ENCODE assay signal across 14 mouse cellular contexts in the genomic region with DNA sequence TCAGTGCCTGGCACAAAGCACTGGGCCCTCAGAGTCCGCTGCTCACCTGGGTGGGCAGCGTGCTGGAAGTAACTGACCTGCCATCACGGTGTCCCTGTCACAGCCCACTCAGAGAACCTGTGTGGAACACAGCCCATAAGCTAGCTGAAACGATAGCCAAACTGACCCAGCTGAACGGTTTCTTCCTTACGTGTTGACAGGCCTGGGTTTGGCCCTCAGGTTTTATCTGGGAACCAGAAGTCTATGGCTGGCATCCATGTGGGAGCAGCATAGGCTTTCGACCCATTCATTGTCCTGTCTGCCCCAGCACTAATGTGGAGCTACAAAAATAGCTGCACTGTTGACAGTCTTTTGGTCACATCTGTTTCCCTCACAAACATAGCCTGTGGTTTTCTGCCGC. TPM values are rescaled to one million over a fixed set of nuclear protein-coding genes. Genes with fewer than 3 reads are reported as not detected.
A peak's percentile ranks its signal among the peaks of the same experiment; 100 is the strongest.
DNase-seq lines count a peak whose midpoint lies in the region; ATAC-seq and TF ChIP-seq lines count a peak whose summit lies in the region.
"Had no signal": no experiment of that assay in that cellular context is flagged by ENCODE, and none has a peak within 500 bp of the region (broad histone marks: within the 10 kb centered on the region; RNA-seq: fewer than 3 reads in every experiment).

No protein-coding gene starts in this region.

- H3K4me2 ChIP-seq in hindbrain, embryonic 13.5 days: peak overlapping the region; percentile 29; the same call in 1 of the 2 replicates
- H3K4me2 ChIP-seq in hindbrain, postnatal 0 days (ENCODE audit: low read depth, low read length): no peak overlapping the region
- H3K4me2 ChIP-seq in heart, embryonic 15.5 days: peak overlapping the region; percentile 91
- no peak overlapping the region for H3K4me2 ChIP-seq in liver, postnatal 0 days (ENCODE audit: low read depth, low read length)

- TF ChIP-seq EP300 in liver, postnatal 0 days (IDR thresholded peaks at IDR 0.05; ENCODE audit: low read depth): no peak

- H3K27me3 ChIP-seq in hindbrain, embryonic 13.5 days: no peaks in the 10 kb centered on the region
- no peaks in the 10 kb centered on the region for H3K27me3 ChIP-seq in hindbrain, postnatal 0 days (ENCODE audit: insufficient read depth, low read length)
- H3K27me3 ChIP-seq in heart, embryonic 15.5 days: no peaks in the 10 kb centered on the region
- H3K27me3 ChIP-seq in liver, postnatal 0 days (ENCODE audit: insufficient read depth, low read length): no peaks in the 10 kb centered on the region
- H3K27me3 ChIP-seq: hindbrain, embryonic 15.5 days had no signal

- peak overlapping the region; percentile 76; the same call in 1 of the 2 replicates for H3K27ac ChIP-seq in hindbrain, embryonic 13.5 days
- no peak overlapping the region for H3K27ac ChIP-seq in hindbrain, postnatal 0 days
- peak overlapping the region; percentile 93 for H3K27ac ChIP-seq in heart, embryonic 15.5 days
- H3K27ac ChIP-seq in liver, postnatal 0 days (ENCODE audit: low read depth): peak overlapping the region; percentile 39; the same call in 1 of the 2 replicates
- H3K27ac ChIP-seq: hindbrain, embryonic 15.5 days; kidney, postnatal 0 days had no signal

- H3K4me3 ChIP-seq in hindbrain, embryonic 13.5 days: no peak overlapping the region
- H3K4me3 ChIP-seq in hindbrain, postnatal 0 days (ENCODE audit: low read length): no peak overlapping the region
- peak overlapping the region; percentile 12 for H3K4me3 ChIP-seq in heart, embryonic 15.5 days
- H3K4me3 ChIP-seq in liver, postnatal 0 days (ENCODE audit: low read depth, low read length): no peak overlapping the region
- no peak overlapping the region for H3K4me3 ChIP-seq in lung, adult 2 months (replicated peaks; ENCODE audit: extremely low read depth, low read depth, low read length)
- H3K4me3 ChIP-seq: hindbrain, embryonic 15.5 days had no signal

- peak overlapping the region; percentile 59; the same call in 1 of the 2 replicates for H3K9ac ChIP-seq in hindbrain, embryonic 13.5 days
- no peak overlapping the region for H3K9ac ChIP-seq in hindbrain, postnatal 0 days (replicated peaks; ENCODE audit: low read length)
- peak overlapping the region; percentile 41; the same call in 1 of the 2 replicates for H3K9ac ChIP-seq in heart, embryonic 15.5 days
- H3K9ac ChIP-seq in liver, postnatal 0 days (replicated peaks): no peak overlapping the region
- H3K9ac ChIP-seq: hindbrain, embryonic 15.5 days had no signal

- peaks cover 7% of the 10 kb centered on the region; the same call in 1 of the 2 replicates for H3K36me3 ChIP-seq in hindbrain, embryonic 13.5 days
- H3K36me3 ChIP-seq in hindbrain, postnatal 0 days (ENCODE audit: insufficient read depth, low read length): no peaks in the 10 kb centered on the region
- H3K36me3 ChIP-seq in heart, embryonic 15.5 days: 0 out of 2 replicates have a peak, but pooled peaks cover 6% of the 10 kb centered on the region
- peaks cover 12% of the 10 kb centered on the region for H3K36me3 ChIP-seq in liver, postnatal 0 days (replicated peaks; ENCODE audit: insufficient read depth, low read length)
- H3K36me3 ChIP-seq: hindbrain, embryonic 15.5 days had no signal

- no peaks in the 10 kb centered on the region for H3K9me3 ChIP-seq in hindbrain, embryonic 13.5 days
- H3K9me3 ChIP-seq in hindbrain, postnatal 0 days (ENCODE audit: low read length): no peaks in the 10 kb centered on the region
- H3K9me3 ChIP-seq in heart, embryonic 15.5 days (replicated peaks): no peaks in the 10 kb centered on the region
- no peaks in the 10 kb centered on the region for H3K9me3 ChIP-seq in liver, postnatal 0 days (ENCODE audit: low read length)
- H3K9me3 ChIP-seq: hindbrain, embryonic 15.5 days had no signal

- no peak for ATAC-seq in hindbrain, embryonic 13.5 days (ENCODE audit: low FRiP score)
- ATAC-seq in hindbrain, postnatal 0 days: no peak
- peak; percentile 43; the same call in 1 of the 2 replicates for ATAC-seq in common myeloid progenitor, adult 5-6 weeks (replicated peaks; ENCODE audit: low read depth, poor library complexity, severe bottlenecking)
- peak; percentile 30; the same call in 1 of the 2 replicates for ATAC-seq in heart, embryonic 15.5 days (replicated peaks; ENCODE audit: insufficient number of reproducible peaks, insufficient read depth, low FRiP score, low read depth)
- ATAC-seq in liver, postnatal 0 days: no peak

- no peak for TF ChIP-seq CTCF in hindbrain, postnatal 0 days (IDR thresholded peaks at IDR 0.05; ENCODE audit: low read depth)
- TF ChIP-seq CTCF in liver, postnatal 0 days (IDR thresholded peaks at IDR 0.05; ENCODE audit: low read depth): no peak
- TF ChIP-seq CTCF in lung, adult 2 months (IDR thresholded peaks at IDR 0.05; ENCODE audit: insufficient read depth, low read length): no peak

- H3K4me1 ChIP-seq in hindbrain, embryonic 13.5 days (replicated peaks): peaks cover 56% of the 10 kb centered on the region
- H3K4me1 ChIP-seq in hindbrain, postnatal 0 days (ENCODE audit: insufficient read depth, low read length): peaks cover 17% of the 10 kb centered on the region
- H3K4me1 ChIP-seq in heart, embryonic 15.5 days (replicated peaks): peaks cover 63% of the 10 kb centered on the region
- H3K4me1 ChIP-seq in liver, postnatal 0 days (ENCODE audit: insufficient read depth): peaks cover 28% of the 10 kb centered on the region
- H3K4me1 ChIP-seq in lung, adult 2 months (ENCODE audit: control insufficient read depth, insufficient read depth, low read length): peaks cover 26% of the 10 kb centered on the region

- DNase-seq in hindbrain, postnatal 0 days (ENCODE audit: low spot score): no peak
- no peak for DNase-seq in liver, postnatal 0 days
- DNase-seq in thymus, postnatal 0 days (ENCODE audit: low spot score): no peak
- DNase-seq in lung, adult 2 months: no peak
- DNase-seq in spleen, postnatal 36 days (ENCODE audit: low spot score in 2 of 2): no peak
- DNase-seq: retina, postnatal 1 day; thymus, postnatal 4 days had no signal

- WGBS in hindbrain, embryonic 13.5 days: 72% methylated on average over 8 of the region's 8 CpGs
- 54% methylated on average over 8 of the region's 8 CpGs for WGBS in hindbrain, postnatal 0 days
- WGBS in heart, embryonic 15.5 days: 29% methylated on average over 8 of the region's 8 CpGs
- 67% methylated on average over 8 of the region's 8 CpGs for WGBS in liver, postnatal 0 days (ENCODE audit: insufficient replicate concordance)
- 56% methylated on average over 8 of the region's 8 CpGs for WGBS in lung, adult 2 months

- TF ChIP-seq POLR2A in lung, adult 2 months (IDR thresholded peaks at IDR 0.05; ENCODE audit: borderline replicate concordance, extremely low read depth, low read depth, low read length): no peak

RNA-seq across cellular contexts. Expression of a gene that starts 4.9 kb away (rescaled TPM):
- polyA plus RNA-seq in hindbrain, embryonic 13.5 days (2015; fragmentation: Nextera tagmentation; extraction: Ambion mirVana): 23.5 and 24.8 TPM in 2 replicates
- total RNA-seq in hindbrain, postnatal 0 days (2014; rRNA removed): 19.8 and 21.1 TPM in 2 replicates
- 18.9 TPM in 2 replicates for polyA plus RNA-seq in hindbrain, postnatal 0 days (2015; fragmentation: Nextera tagmentation; extraction: Ambion mirVana)
- total RNA-seq in common myeloid progenitor, adult 5-6 weeks (2017): 19.8 and 20.5 TPM in 2 replicates
- polyA plus RNA-seq in heart, embryonic 15.5 days (2015; fragmentation: Nextera tagmentation; extraction: Ambion mirVana): 42.1 and 44.7 TPM in 2 replicates
- polyA plus RNA-seq in liver, postnatal 0 days (2015; fragmentation: Nextera tagmentation; extraction: Ambion mirVana): 14.0 and 14.7 TPM in 2 replicates
- 22.3 and 26.4 TPM in 2 replicates for polyA plus RNA-seq in thymus, postnatal 0 days (2015; fragmentation: Nextera tagmentation; extraction: Ambion mirVana)
- 18.1 and 23.5 TPM in 2 replicates for polyA plus RNA-seq in lung, adult 2 months (2012; rRNA removed)

RNA-seq across cellular contexts. Expression of a gene that starts 12.0 kb away (rescaled TPM):
- 1.2 and 1.4 TPM in 2 replicates for polyA plus RNA-seq in hindbrain, embryonic 13.5 days (2015; fragmentation: Nextera tagmentation; extraction: Ambion mirVana)
- 1.4 and 3.9 TPM in 2 replicates for total RNA-seq in hindbrain, postnatal 0 days (2014; rRNA removed)
- 0.70 and 0.84 TPM in 2 replicates for polyA plus RNA-seq in hindbrain, postnatal 0 days (2015; fragmentation: Nextera tagmentation; extraction: Ambion mirVana)
- total RNA-seq in common myeloid progenitor, adult 5-6 weeks (2017): 0.24 and 0.96 TPM in 2 replicates
- polyA plus RNA-seq in heart, embryonic 15.5 days (2015; fragmentation: Nextera tagmentation; extraction: Ambion mirVana): 2.4 and 3.0 TPM in 2 replicates
- 0.36 and 0.52 TPM in 2 replicates for polyA plus RNA-seq in liver, postnatal 0 days (2015; fragmentation: Nextera tagmentation; extraction: Ambion mirVana)
- polyA plus RNA-seq in thymus, postnatal 0 days (2015; fragmentation: Nextera tagmentation; extraction: Ambion mirVana): 0.27 and 0.28 TPM in 2 replicates
- 20.8 and 27.6 TPM in 2 replicates for polyA plus RNA-seq in lung, adult 2 months (2012; rRNA removed)

RNA-seq across cellular contexts. Expression of a gene that starts 22.1 kb away (rescaled TPM):
- polyA plus RNA-seq in hindbrain, embryonic 13.5 days (2015; fragmentation: Nextera tagmentation; extraction: Ambion mirVana): not detected in 2 replicates
- total RNA-seq in hindbrain, postnatal 0 days (2014; rRNA removed): not detected in 2 replicates
- not detected in 2 replicates for polyA plus RNA-seq in hindbrain, postnatal 0 days (2015; fragmentation: Nextera tagmentation; extraction: Ambion mirVana)
- not detected in 2 replicates for total RNA-seq in common myeloid progenitor, adult 5-6 weeks (2017)
- not detected in 2 replicates for polyA plus RNA-seq in heart, embryonic 15.5 days (2015; fragmentation: Nextera tagmentation; extraction: Ambion mirVana)
- not detected in 2 replicates for polyA plus RNA-seq in liver, postnatal 0 days (2015; fragmentation: Nextera tagmentation; extraction: Ambion mirVana)
- 0.92 and 1.5 TPM in 2 replicates for polyA plus RNA-seq in thymus, postnatal 0 days (2015; fragmentation: Nextera tagmentation; extraction: Ambion mirVana)
- polyA plus RNA-seq in lung, adult 2 months (2012; rRNA removed): 2.2 and 70.4 TPM in 2 replicates
- total RNA-seq: layer of hippocampus, postnatal 25 days; liver, adult 2 months had no signal
- polyA plus RNA-seq: hindbrain, embryonic 15.5 days; kidney, postnatal 0 days had no signal

RNA-seq across cellular contexts. Expression of a gene that starts 22.2 kb away (rescaled TPM):
- polyA plus RNA-seq in hindbrain, embryonic 13.5 days (2015; fragmentation: Nextera tagmentation; extraction: Ambion mirVana): 0.48 and 0.64 TPM in 2 replicates
- total RNA-seq in hindbrain, postnatal 0 days (2014; rRNA removed): 1.7 and 4.5 TPM in 2 replicates
- 0.61 and 0.69 TPM in 2 replicates for polyA plus RNA-seq in hindbrain, postnatal 0 days (2015; fragmentation: Nextera tagmentation; extraction: Ambion mirVana)
- total RNA-seq in common myeloid progenitor, adult 5-6 weeks (2017): 34.5 and 42.0 TPM in 2 replicates
- 3.2 and 3.8 TPM in 2 replicates for polyA plus RNA-seq in heart, embryonic 15.5 days (2015; fragmentation: Nextera tagmentation; extraction: Ambion mirVana)
- polyA plus RNA-seq in liver, postnatal 0 days (2015; fragmentation: Nextera tagmentation; extraction: Ambion mirVana): 1.7 and 1.9 TPM in 2 replicates
- 10.1 and 11.8 TPM in 2 replicates for polyA plus RNA-seq in thymus, postnatal 0 days (2015; fragmentation: Nextera tagmentation; extraction: Ambion mirVana)
- polyA plus RNA-seq in lung, adult 2 months (2012; rRNA removed): 11.8 and 15.2 TPM in 2 replicates

RNA-seq across cellular contexts. Expression of a gene that starts 29.0 kb away (rescaled TPM):
- 37.3 and 41.5 TPM in 2 replicates for polyA plus RNA-seq in hindbrain, embryonic 13.5 days (2015; fragmentation: Nextera tagmentation; extraction: Ambion mirVana)
- 175 and 188 TPM in 2 replicates for total RNA-seq in hindbrain, postnatal 0 days (2014; rRNA removed)
- 56.4 and 70.4 TPM in 2 replicates for polyA plus RNA-seq in hindbrain, postnatal 0 days (2015; fragmentation: Nextera tagmentation; extraction: Ambion mirVana)
- total RNA-seq in common myeloid progenitor, adult 5-6 weeks (2017): not detected in 2 replicates
- polyA plus RNA-seq in heart, embryonic 15.5 days (2015; fragmentation: Nextera tagmentation; extraction: Ambion mirVana): 0.20 and 0.96 TPM in 2 replicates
- polyA plus RNA-seq in liver, postnatal 0 days (2015; fragmentation: Nextera tagmentation; extraction: Ambion mirVana): 0.06 and 0.14 TPM in 2 replicates
- 0.07 and 0.09 TPM in 2 replicates for polyA plus RNA-seq in thymus, postnatal 0 days (2015; fragmentation: Nextera tagmentation; extraction: Ambion mirVana)
- polyA plus RNA-seq in lung, adult 2 months (2012; rRNA removed): 5.8 and 9.2 TPM in 2 replicates

Comparison
In these comparisons a context has a peak if more than half of its experiments do, and no peak if none do; other contexts are left out.
1. H3K4me2 ChIP-seq: peak in hindbrain, embryonic 13.5 days (single experiment) and heart, embryonic 15.5 days (single experiment); none in hindbrain, postnatal 0 days (single experiment) and liver, postnatal 0 days (single experiment).
2. H3K9ac ChIP-seq: peak in hindbrain, embryonic 13.5 days (single experiment) and heart, embryonic 15.5 days (single experiment); none in hindbrain, postnatal 0 days (single experiment) and liver, postnatal 0 days (single experiment).
3. ATAC-seq: peak in common myeloid progenitor, adult 5-6 weeks (single experiment) and heart, embryonic 15.5 days (single experiment); none in hindbrain, embryonic 13.5 days (single experiment), hindbrain, postnatal 0 days (single experiment) and liver, postnatal 0 days (single experiment).